Mouse (Mus musculus) neural tube, embryonic 14.5 days (tissue): ENCODE results near the gene Idh3g. TPM values are rescaled to one million over a fixed set of nuclear protein-coding genes. Genes with fewer than 3 reads are reported as not detected.

Experiments
- ATAC-seq: fragments of 200-750 bp; cut with Nextera tagmentation; 2 replicates; pipeline ENCODE4 v1.8.0; 2017; ENCODE audit warnings: low read depth, mild to moderate bottlenecking, moderate TSS enrichment, moderate library complexity
- H3K27ac ChIP-seq: fragments of 300-500 bp; sonication (generic); 2 replicates; pipeline ENCODE4 v1.5.1; 2014; ENCODE audit warnings: low read depth, mild to moderate bottlenecking, control low read depth, low read length, moderate library complexity, mixed read lengths
- H3K27me3 ChIP-seq: fragments of 300-500 bp; sonication (generic); 2 replicates; pipeline ENCODE4 v1.6.1; 2014; ENCODE audit warnings: low read length; ENCODE audit not compliant: control insufficient read depth, insufficient read depth
- H3K36me3 ChIP-seq: fragments of 300-500 bp; sonication (generic); 2 replicates; pipeline ENCODE4 v1.6.1; 2014; ENCODE audit warnings: low read length, mixed read lengths; ENCODE audit not compliant: control insufficient read depth, insufficient read depth
- H3K4me1 ChIP-seq: fragments of 300-500 bp; sonication (generic); 2 replicates; pipeline ENCODE4 v1.6.1; 2014; ENCODE audit warnings: low read length; ENCODE audit not compliant: control insufficient read depth, insufficient read depth
- H3K4me2 ChIP-seq: fragments of 300-500 bp; sonication (generic); 2 replicates; pipeline ENCODE4 v1.6.1; 2014; ENCODE audit warnings: mild to moderate bottlenecking, low read depth, low read length, control low read depth
- H3K4me3 ChIP-seq: fragments of 300-500 bp; sonication (generic); 2 replicates; pipeline ENCODE4 v1.5.1; 2014; ENCODE audit warnings: low read depth, low read length, control low read depth, mixed read lengths
- H3K9ac ChIP-seq: fragments of 300-500 bp; sonication (generic); replicated peaks from 2 replicates; pipeline ENCODE4 v1.6.1; 2014; ENCODE audit warnings: low read depth, mild to moderate bottlenecking, control low read depth, low read length, mixed read lengths
- H3K9me3 ChIP-seq: fragments of 300-500 bp; sonication (generic); 2 replicates; pipeline ENCODE4 v1.6.1; 2016; ENCODE audit warnings: low read length; ENCODE audit not compliant: control insufficient read depth
- WGBS: fragments of 180-500 bp; shearing (Covaris S2); extraction: QIAGEN DNeasy Blood & Tissue Kit; methylation state at CpG from one replicate; pipeline ENCODE4 v1.1.7; 2014; 5-methylcytosine and 5-hydroxymethylcytosine counted together
- polyA plus RNA-seq: library from polyadenylated mRNA; unstranded; fragments of >200 nt; fragmentation: Nextera tagmentation; extraction: Ambion mirVana; gene quantifications from 2 replicates; pipeline ENCODE4 v1.2.1, GENCODE M21; 2014

Gene Idh3g
- polyA plus RNA-seq, 1 experiment from 2014 or later, result 309 TPM

DNA sequence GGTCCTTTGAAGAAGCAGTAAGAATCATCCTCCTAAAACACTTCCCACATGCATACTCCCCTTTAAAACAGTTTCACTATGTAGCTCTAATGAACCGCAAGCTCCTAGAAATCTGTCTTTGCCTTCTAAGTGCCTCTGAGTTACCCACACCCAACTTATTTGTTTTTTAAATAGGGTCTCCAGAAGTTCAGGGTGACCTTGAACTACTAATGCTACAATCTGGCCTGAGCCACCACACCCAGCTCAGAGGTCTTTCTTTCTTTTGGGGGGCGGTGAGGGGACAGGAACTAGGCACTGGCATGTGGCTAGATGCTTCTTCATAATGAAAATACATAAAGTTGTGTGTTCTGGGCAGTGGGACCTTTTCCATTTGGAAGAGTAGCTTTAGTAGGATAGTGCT lies 10.8 kb upstream of the Idh3g start:
- H3K36me3 ChIP-seq, result no peaks in the 10 kb centered on the region
- no peaks in the 10 kb centered on the region for H3K4me1 ChIP-seq
- no peak overlapping the region for H3K4me2 ChIP-seq
- no peak overlapping the region for H3K27ac ChIP-seq
- 96% methylated on average over 2 of the region's 2 CpGs for WGBS
- no peaks in the 10 kb centered on the region for H3K27me3 ChIP-seq
- no peak overlapping the region for H3K4me3 ChIP-seq
- H3K9ac ChIP-seq, result no peak overlapping the region
- H3K9me3 ChIP-seq, result no peaks in the 10 kb centered on the region
- ATAC-seq, result no peak

DNA sequence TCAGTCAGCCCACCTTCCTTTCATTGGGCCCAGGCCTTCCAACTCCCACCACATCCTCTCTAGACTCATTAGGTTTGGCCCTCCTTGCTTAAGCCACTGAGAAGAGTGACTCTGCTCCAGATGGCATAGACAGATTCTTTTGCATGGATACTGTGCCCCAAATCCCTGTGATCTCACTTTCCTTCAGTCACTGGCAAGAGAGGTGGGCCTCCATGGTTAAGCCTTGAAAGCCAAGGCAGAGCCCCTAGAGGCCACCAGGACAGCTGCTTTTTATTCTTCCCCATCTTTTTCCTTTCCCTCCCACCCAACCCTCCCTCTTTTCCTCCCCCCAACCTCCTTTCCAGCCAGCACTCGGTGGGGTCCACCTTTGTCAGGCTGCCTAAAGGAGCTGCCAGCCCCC lies 6.8 kb upstream of the Idh3g start:
- Histone ChIP-seq H3K4me2 (no peak overlapping the region), H3K36me3 (no peaks in the 10 kb centered on the region), H3K9me3 (no peaks in the 10 kb centered on the region), H3K4me3 (no peak overlapping the region), H3K27ac (no peak overlapping the region), H3K4me1 (no peaks in the 10 kb centered on the region), H3K9ac (no peak overlapping the region), H3K27me3 (no peaks in the 10 kb centered on the region)
- no peak for ATAC-seq
- 11% methylated on average over 1 of the region's 1 CpGs for WGBS

DNA sequence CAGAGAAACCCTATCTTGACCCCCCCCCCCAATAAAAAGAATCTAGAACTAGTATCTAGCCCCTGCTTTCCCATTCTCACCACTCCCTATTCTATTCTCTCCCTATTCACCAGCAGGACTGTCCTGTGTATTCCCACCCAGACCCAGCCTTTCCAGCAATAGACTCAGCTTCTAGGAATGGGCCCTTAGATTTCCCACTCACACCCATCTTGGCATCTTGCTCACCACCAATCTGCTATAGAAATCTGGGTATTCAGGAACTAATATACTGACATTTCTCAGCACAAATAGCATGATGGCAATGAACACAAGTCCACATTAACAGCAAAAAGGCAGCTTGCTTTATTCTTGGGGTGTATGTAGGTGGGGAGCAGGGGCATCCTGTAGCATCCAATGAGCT lies 6.3 kb upstream of the Idh3g start:
- Histone ChIP-seq H3K9me3 (no peaks in the 10 kb centered on the region), H3K36me3 (no peaks in the 10 kb centered on the region), H3K4me1 (no peaks in the 10 kb centered on the region), H3K27me3 (no peaks in the 10 kb centered on the region), H3K9ac (no peak overlapping the region), H3K4me3 (no peak overlapping the region), H3K4me2 (no peak overlapping the region), H3K27ac (no peak overlapping the region)
- no peak for ATAC-seq

DNA sequence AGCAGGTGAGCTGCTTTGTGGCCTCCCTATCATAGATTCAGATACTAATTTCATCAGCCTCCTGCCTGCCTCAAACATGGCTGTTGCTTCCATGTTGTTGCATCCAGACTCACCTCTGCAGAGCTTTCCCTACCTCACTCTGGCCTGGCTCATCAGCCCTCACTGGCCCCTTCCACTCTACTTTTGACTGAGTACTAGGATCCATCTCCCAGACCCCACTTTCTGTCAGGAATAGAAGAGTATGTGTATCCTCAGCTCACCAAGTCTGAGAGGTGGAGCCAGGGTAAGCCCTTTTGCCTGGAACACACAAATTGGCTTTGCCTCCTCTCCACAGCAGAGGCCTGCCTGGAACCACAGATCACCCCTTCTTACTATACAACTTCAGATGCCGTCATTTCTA lies 1.8 kb upstream of the Idh3g start:
- peak overlapping the region; percentile 60 for H3K4me2 ChIP-seq
- H3K36me3 ChIP-seq, result no peaks in the 10 kb centered on the region
- peaks cover 8% of the 10 kb centered on the region; the same call in 1 of the 2 replicates for H3K4me1 ChIP-seq
- H3K9me3 ChIP-seq, result no peaks in the 10 kb centered on the region
- 100% methylated on average over 1 of the region's 1 CpGs for WGBS
- no peaks in the 10 kb centered on the region for H3K27me3 ChIP-seq
- H3K4me3 ChIP-seq, result no peak overlapping the region
- H3K9ac ChIP-seq, result no peak overlapping the region
- no peak for ATAC-seq
- no peak overlapping the region for H3K27ac ChIP-seq

DNA sequence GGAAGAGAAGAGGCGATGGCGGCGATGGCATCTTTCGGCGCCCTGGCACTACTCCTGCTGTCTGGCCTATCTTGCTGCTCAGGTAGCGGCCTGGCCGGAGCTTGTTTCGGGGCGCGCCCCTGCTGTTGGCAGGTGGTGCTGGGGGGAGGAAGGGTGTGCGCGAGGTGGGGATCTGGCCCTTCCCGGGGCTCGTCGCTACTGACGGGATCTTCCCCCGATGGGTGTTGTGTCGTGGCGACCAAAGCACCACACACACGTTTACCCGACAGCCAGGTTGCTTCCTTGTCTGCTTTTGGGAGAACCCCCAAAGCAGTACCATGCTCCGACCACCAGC lies 495 bp upstream of the Idh3g start:
- no peaks in the 10 kb centered on the region for H3K9me3 ChIP-seq
- H3K27ac ChIP-seq, result peak overlapping the region; percentile 89
- peaks cover 8% of the 10 kb centered on the region; the same call in 1 of the 2 replicates for H3K4me1 ChIP-seq
- WGBS, result 19% methylated on average over 17 of the region's 22 CpGs
- peak overlapping the region; percentile 68 for H3K9ac ChIP-seq
- H3K4me3 ChIP-seq, result peak overlapping the region; percentile 50
- peak overlapping the region; percentile 60 for H3K4me2 ChIP-seq
- peak; percentile 12; the same call in 1 of the 2 replicates for ATAC-seq
- no peaks in the 10 kb centered on the region for H3K27me3 ChIP-seq
- no peaks in the 10 kb centered on the region for H3K36me3 ChIP-seq

DNA sequence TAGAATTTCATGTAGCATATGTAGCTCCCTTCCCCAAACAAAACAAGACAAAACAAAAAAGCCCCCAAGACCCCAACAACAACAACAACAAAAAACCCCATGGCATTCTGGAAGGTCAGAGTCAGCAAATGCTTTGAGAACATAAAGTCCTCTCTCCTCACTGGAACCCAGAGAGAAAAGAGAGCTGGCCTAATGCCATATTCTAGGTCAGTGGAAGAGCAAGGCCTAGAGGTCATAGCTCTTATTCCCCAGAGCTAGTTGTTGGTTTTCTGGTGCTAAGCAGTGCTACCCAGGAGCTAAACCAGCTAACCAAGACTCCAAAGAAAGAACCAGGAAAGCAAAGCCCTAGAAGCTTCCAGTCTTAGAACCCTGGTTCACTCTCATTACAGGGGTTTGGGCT lies 1.0 kb downstream of the Idh3g start:
- Histone ChIP-seq H3K27ac (no peak overlapping the region), H3K27me3 (no peaks in the 10 kb centered on the region), H3K4me3 (peak overlapping the region; percentile 50), H3K9ac (peak overlapping the region; percentile 29), H3K36me3 (no peaks in the 10 kb centered on the region), H3K9me3 (no peaks in the 10 kb centered on the region), H3K4me1 (peaks cover 8% of the 10 kb centered on the region; the same call in 1 of the 2 replicates), H3K4me2 (peak overlapping the region; percentile 46)
- ATAC-seq, result no peak

DNA sequence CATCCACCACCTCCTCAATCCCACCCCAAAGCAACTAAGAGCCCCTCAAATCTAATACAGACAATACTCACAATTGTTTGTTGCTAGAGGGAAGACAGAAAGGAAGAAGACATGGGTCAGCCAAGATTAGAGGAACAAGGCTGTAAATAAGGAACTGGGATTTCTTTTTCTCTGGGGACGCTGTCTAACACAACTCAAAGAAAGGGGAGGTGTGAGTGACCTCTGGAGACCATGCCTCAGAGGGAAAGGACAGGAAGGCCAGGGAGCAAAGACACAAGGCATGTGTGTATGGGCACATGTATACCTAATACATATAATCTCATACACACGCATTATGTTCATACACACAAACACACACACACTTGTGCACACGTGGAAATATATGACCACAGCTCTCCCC lies 4.5 kb downstream of the Idh3g start:
- H3K4me3 ChIP-seq, result no peak overlapping the region
- no peak for ATAC-seq
- no peaks in the 10 kb centered on the region for H3K9me3 ChIP-seq
- peaks cover 8% of the 10 kb centered on the region; the same call in 1 of the 2 replicates for H3K4me1 ChIP-seq
- no peaks in the 10 kb centered on the region for H3K27me3 ChIP-seq
- H3K4me2 ChIP-seq, result no peak overlapping the region
- H3K9ac ChIP-seq, result no peak overlapping the region
- 85% methylated on average over 3 of the region's 3 CpGs for WGBS
- peaks cover 9% of the 10 kb centered on the region; the same call in 1 of the 2 replicates for H3K36me3 ChIP-seq
- no peak overlapping the region for H3K27ac ChIP-seq

DNA sequence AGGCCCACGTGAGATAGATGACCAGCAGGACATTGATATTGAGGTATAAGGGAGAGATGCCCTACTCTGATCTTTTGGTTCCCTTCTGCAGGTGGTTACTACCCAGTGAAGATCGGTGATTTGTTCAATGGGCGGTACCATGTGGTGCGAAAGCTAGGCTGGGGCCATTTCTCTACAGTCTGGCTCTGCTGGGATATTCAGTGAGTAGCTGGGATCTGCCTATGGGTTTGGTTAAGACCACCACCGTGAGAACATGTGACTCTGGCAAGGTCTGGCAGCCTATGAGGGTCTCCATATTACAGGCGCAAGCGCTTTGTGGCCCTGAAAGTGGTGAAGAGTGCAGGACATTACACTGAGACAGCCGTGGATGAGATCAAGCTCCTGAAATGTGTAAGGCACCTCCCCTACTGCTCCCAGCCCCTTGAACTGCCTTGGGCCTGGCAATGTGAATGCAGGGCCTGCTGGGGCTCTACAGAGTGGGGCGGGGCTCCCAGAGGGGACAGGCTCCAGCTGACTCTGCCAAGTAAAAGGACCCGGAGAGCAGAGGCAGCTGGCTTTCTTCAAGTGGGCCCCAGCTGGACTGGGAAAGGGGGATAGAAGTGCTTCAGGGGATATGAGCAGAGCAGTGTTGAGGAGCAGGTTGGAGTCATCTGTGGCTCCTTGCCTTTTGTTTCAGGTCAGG lies 11.8 kb downstream of the Idh3g start:
- H3K27ac ChIP-seq, result no peak overlapping the region

DNA sequence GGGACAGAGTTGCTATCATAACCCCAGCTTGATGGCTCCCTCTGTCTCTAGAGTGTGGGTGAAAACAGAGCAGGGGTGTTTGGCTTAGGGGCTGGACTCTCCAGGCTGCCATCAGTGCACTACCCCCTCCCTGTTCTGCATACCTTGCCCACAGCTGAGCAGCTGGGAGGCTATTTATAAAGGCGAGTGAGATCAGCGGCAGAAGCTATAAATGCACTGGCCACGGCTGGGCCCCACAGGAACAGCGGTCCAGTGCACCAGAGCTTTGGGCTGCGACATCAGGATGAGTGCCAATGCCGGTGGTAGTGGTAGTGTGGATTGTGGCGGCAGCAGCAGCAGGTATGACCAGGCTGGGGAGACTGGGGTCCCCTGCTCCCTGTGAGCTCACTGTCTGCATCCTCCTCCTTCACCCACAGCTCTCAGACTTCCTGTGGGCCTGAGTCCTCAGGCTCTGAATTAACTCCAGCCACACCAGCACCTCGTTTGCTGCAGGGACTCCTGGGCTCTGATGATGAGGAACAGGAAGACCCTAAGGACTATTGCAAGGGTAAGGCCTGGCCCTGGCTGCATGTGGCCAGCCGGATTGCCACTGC lies 12.4 kb downstream of the Idh3g start, which contains the start of gene Srpk3:
Gene Srpk3, plus strand, starts transcription at position 238 of the 593 bp plus-strand sequence.
- Histone ChIP-seq H3K4me3 (no peak within 1 kb of the TSS), H3K4me2 (no peak within 1 kb of the TSS), H3K9me3 (no peaks in the 10 kb centered on the region), H3K27me3 (no peaks in the 10 kb centered on the region), H3K9ac (no peak within 1 kb of the TSS), H3K27ac (no peak within 1 kb of the TSS), H3K36me3 (peaks cover 9% of the 10 kb centered on the region; the same call in 1 of the 2 replicates), H3K4me1 (no peaks in the 10 kb centered on the region)
- 44% methylated on average over 9 of the region's 9 CpGs for WGBS
- 0 out of 2 replicates have a peak, but pooled peaks have one; percentile 19 for ATAC-seq

More for the DNA sequence above, 11.8 kb downstream of the Idh3g start:
- no peaks in the 10 kb centered on the region for H3K9me3 ChIP-seq
- peaks cover 9% of the 10 kb centered on the region; the same call in 1 of the 2 replicates for H3K36me3 ChIP-seq
- H3K27me3 ChIP-seq, result no peaks in the 10 kb centered on the region
- H3K4me1 ChIP-seq, result no peaks in the 10 kb centered on the region
- H3K4me3 ChIP-seq, result no peak overlapping the region
- 63% methylated on average over 10 of the region's 10 CpGs for WGBS
- H3K9ac ChIP-seq, result no peak overlapping the region
- H3K4me2 ChIP-seq, result no peak overlapping the region
- ATAC-seq, result peak; percentile 66
